8 mouse cellular contexts compared by ENCODE assay signal in the genomic region with DNA sequence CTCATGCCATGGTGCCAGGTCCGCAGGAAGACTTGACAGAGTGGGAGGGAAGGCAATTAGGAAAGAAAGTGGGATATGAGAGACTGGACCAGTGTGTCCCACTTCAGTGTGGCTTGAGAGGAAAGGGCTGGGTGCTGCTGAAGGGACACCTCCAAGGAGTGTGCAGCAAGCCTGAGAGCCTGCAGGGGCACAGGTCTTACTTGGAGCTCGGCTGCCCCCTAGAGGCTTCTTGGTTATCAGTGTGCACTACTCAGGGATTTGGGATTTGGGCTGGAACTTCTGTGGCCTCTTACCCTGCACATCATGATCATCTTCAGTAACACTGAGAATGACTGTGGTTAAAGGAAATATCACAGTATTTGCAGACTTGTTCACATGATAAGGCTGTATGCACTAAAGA.
A peak's percentile ranks its signal among the peaks of the same experiment; 100 is the strongest.
DNase-seq lines count a peak whose midpoint lies in the region; ATAC-seq and TF ChIP-seq lines count a peak whose summit lies in the region.

No protein-coding gene starts in this region.

- H3K9me3 ChIP-seq in embryonic facial prominence, embryonic 13.5 days: no peaks in the 10 kb centered on the region; the same call in 1 of the 2 replicates
- H3K9me3 ChIP-seq in kidney, embryonic 15.5 days (replicated peaks): no peaks in the 10 kb centered on the region
- no peaks in the 10 kb centered on the region for H3K9me3 ChIP-seq in limb, embryonic 14.5 days (ENCODE audit: control insufficient read depth, low read length)
- H3K9me3 ChIP-seq in neural tube, embryonic 12.5 days: no peaks in the 10 kb centered on the region
- no peaks in the 10 kb centered on the region for H3K9me3 ChIP-seq in stomach, embryonic 16.5 days (replicated peaks; ENCODE audit: control insufficient read depth, low read length)

- H3K36me3 ChIP-seq in embryonic facial prominence, embryonic 13.5 days: no peaks in the 10 kb centered on the region
- no peaks in the 10 kb centered on the region for H3K36me3 ChIP-seq in kidney, embryonic 15.5 days
- H3K36me3 ChIP-seq in limb, embryonic 14.5 days (ENCODE audit: control insufficient read depth, insufficient read depth, low read length): no peaks in the 10 kb centered on the region
- H3K36me3 ChIP-seq in neural tube, embryonic 12.5 days: no peaks in the 10 kb centered on the region
- no peaks in the 10 kb centered on the region for H3K36me3 ChIP-seq in stomach, embryonic 16.5 days (ENCODE audit: control insufficient read depth, insufficient read depth, low read length)

- 48% methylated on average over 2 of the region's 2 CpGs for WGBS in embryonic facial prominence, embryonic 13.5 days
- WGBS in kidney, embryonic 15.5 days: 38% methylated on average over 2 of the region's 2 CpGs
- 51% methylated on average over 2 of the region's 2 CpGs for WGBS in limb, embryonic 14.5 days
- WGBS in neural tube, embryonic 12.5 days: 48% methylated on average over 2 of the region's 2 CpGs
- WGBS in stomach, embryonic 16.5 days: 48% methylated on average over 2 of the region's 2 CpGs

- DNase-seq in 3T3-L1 (ENCODE audit: low read depth, low spot score): peak; percentile 87
- peak; percentile 42 to 65 for DNase-seq in adrenal gland, postnatal 4 days (ENCODE audit: low spot score in 2 of 2)
- DNase-seq in heart, adult 8-10 months (ENCODE audit: low spot score): peak; percentile 64
- DNase-seq in limb, embryonic 14.5 days (ENCODE audit: low spot score): peak; percentile 81

- no peaks in the 10 kb centered on the region for H3K27me3 ChIP-seq in embryonic facial prominence, embryonic 13.5 days
- no peaks in the 10 kb centered on the region for H3K27me3 ChIP-seq in kidney, embryonic 15.5 days
- no peaks in the 10 kb centered on the region for H3K27me3 ChIP-seq in limb, embryonic 14.5 days (ENCODE audit: control insufficient read depth, insufficient read depth, low read length)
- H3K27me3 ChIP-seq in neural tube, embryonic 12.5 days (replicated peaks): no peaks in the 10 kb centered on the region
- no peaks in the 10 kb centered on the region for H3K27me3 ChIP-seq in stomach, embryonic 16.5 days (ENCODE audit: control insufficient read depth, insufficient read depth, low read length)

- H3K4me1 ChIP-seq in embryonic facial prominence, embryonic 13.5 days: no peaks in the 10 kb centered on the region
- peaks cover 4% of the 10 kb centered on the region; the same call in 1 of the 2 replicates for H3K4me1 ChIP-seq in kidney, embryonic 15.5 days
- no peaks in the 10 kb centered on the region for H3K4me1 ChIP-seq in limb, embryonic 14.5 days (ENCODE audit: control insufficient read depth, insufficient read depth, low read length)
- no peaks in the 10 kb centered on the region for H3K4me1 ChIP-seq in neural tube, embryonic 12.5 days
- no peaks in the 10 kb centered on the region for H3K4me1 ChIP-seq in stomach, embryonic 16.5 days (ENCODE audit: control insufficient read depth, insufficient read depth, low read length)

- no peak overlapping the region for H3K4me2 ChIP-seq in embryonic facial prominence, embryonic 13.5 days
- no peak overlapping the region for H3K4me2 ChIP-seq in kidney, embryonic 15.5 days
- H3K4me2 ChIP-seq in limb, embryonic 14.5 days (replicated peaks; ENCODE audit: low read depth, low read length, severe bottlenecking): no peak overlapping the region
- no peak overlapping the region for H3K4me2 ChIP-seq in neural tube, embryonic 12.5 days (replicated peaks)
- no peak overlapping the region for H3K4me2 ChIP-seq in stomach, embryonic 16.5 days (ENCODE audit: low read depth, low read length)

- H3K27ac ChIP-seq in embryonic facial prominence, embryonic 13.5 days: no peak overlapping the region
- H3K27ac ChIP-seq in kidney, embryonic 15.5 days: no peak overlapping the region
- no peak overlapping the region for H3K27ac ChIP-seq in limb, embryonic 14.5 days (replicated peaks; ENCODE audit: low read depth, low read length)
- no peak overlapping the region for H3K27ac ChIP-seq in neural tube, embryonic 12.5 days
- H3K27ac ChIP-seq in stomach, embryonic 16.5 days (ENCODE audit: low read length): no peak overlapping the region

- peak; percentile 66; the same call in 1 of the 2 replicates for ATAC-seq in embryonic facial prominence, embryonic 13.5 days (ENCODE audit: insufficient number of reproducible peaks, insufficient read depth, low FRiP score, low TSS enrichment, low read depth)
- peak; percentile 82 for ATAC-seq in kidney, embryonic 15.5 days (replicated peaks; ENCODE audit: low FRiP score)
- ATAC-seq in limb, embryonic 14.5 days (ENCODE audit: low FRiP score, low read depth): peak; percentile 86
- peak; percentile 85 for ATAC-seq in neural tube, embryonic 12.5 days (ENCODE audit: low FRiP score, low read depth)
- ATAC-seq in stomach, embryonic 16.5 days (ENCODE audit: insufficient read depth, low FRiP score): peak; percentile 62; the same call in 1 of the 2 replicates

- TF ChIP-seq POLR2A in limb, embryonic 14.5 days (IDR thresholded peaks at IDR 0.05; ENCODE audit: borderline replicate concordance, extremely low read depth, insufficient read depth, insufficient read length): no peak

- H3K4me3 ChIP-seq in embryonic facial prominence, embryonic 13.5 days: no peak overlapping the region
- H3K4me3 ChIP-seq in kidney, embryonic 15.5 days (replicated peaks): no peak overlapping the region
- no peak overlapping the region for H3K4me3 ChIP-seq in limb, embryonic 14.5 days (replicated peaks; ENCODE audit: low read length)
- no peak overlapping the region for H3K4me3 ChIP-seq in neural tube, embryonic 12.5 days
- no peak overlapping the region for H3K4me3 ChIP-seq in stomach, embryonic 16.5 days (replicated peaks; ENCODE audit: low read length)

- no peak overlapping the region for H3K9ac ChIP-seq in embryonic facial prominence, embryonic 13.5 days
- H3K9ac ChIP-seq in kidney, embryonic 15.5 days: no peak overlapping the region
- H3K9ac ChIP-seq in limb, embryonic 14.5 days (ENCODE audit: low read depth, low read length, severe bottlenecking): no peak overlapping the region
- no peak overlapping the region for H3K9ac ChIP-seq in neural tube, embryonic 12.5 days
- no peak overlapping the region for H3K9ac ChIP-seq in stomach, embryonic 16.5 days (ENCODE audit: low read length)
